9 mouse cellular contexts compared by ENCODE assay signal in the genomic region with DNA sequence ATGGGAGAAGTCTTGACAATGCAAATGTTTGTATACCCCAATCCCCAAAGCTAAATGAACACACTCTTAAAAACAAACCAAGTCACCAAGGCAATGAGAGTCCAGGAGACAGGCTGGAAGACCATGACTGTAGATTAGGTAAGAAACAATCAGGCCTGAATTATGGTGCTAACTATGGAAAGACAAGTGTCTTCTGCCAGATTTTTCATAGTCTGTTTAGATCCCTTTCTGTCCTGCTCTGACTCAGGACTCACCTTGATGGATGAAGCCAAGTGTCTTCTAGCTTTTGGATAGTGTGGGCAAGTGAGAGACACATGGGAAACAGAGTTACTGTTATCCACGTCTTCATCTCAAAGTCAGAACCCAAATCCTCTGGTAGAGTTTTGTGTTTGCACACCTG. TPM values are rescaled to one million over a fixed set of nuclear protein-coding genes. Genes with fewer than 3 reads are reported as not detected.
DNase-seq lines count a peak whose midpoint lies in the region; ATAC-seq lines count a peak whose summit lies in the region.
"Had no signal": no experiment of that assay in that cellular context is flagged by ENCODE, and none has a peak within 500 bp of the region (broad histone marks: within the 10 kb centered on the region; RNA-seq: fewer than 3 reads in every experiment).

No protein-coding gene starts in this region.

- 88% methylated on average over 1 of the region's 1 CpGs for WGBS in kidney, embryonic 16.5 days
- WGBS in forebrain, embryonic 10.5 days = 67% methylated on average over 1 of the region's 1 CpGs
- WGBS in hindbrain, embryonic 10.5 days = 73% methylated on average over 1 of the region's 1 CpGs
- 78% methylated on average over 1 of the region's 1 CpGs for whole genome bisulfite sequencing in midbrain, embryonic 14.5 days

- no peaks in the 10 kb centered on the region for H3K36me3 ChIP-seq in kidney, embryonic 16.5 days (ENCODE audit: insufficient read depth, low read length)
- H3K36me3 ChIP-seq in forebrain, embryonic 10.5 days (replicated peaks) = no peaks in the 10 kb centered on the region
- no peaks in the 10 kb centered on the region for H3K36me3 ChIP-seq in hindbrain, embryonic 10.5 days
- H3K36me3 ChIP-seq in midbrain, embryonic 14.5 days (ENCODE audit: control insufficient read depth, insufficient read depth, low read length) = no peaks in the 10 kb centered on the region
- H3K36me3 ChIP-seq: liver, embryonic 13.5 days had no signal

- H3K4me1 ChIP-seq in kidney, embryonic 16.5 days (ENCODE audit: insufficient read depth, low read length) = 0 out of 2 replicates have a peak, but pooled peaks cover 3% of the 10 kb centered on the region
- H3K4me1 ChIP-seq in forebrain, embryonic 10.5 days = peaks cover 17% of the 10 kb centered on the region
- peaks cover 16% of the 10 kb centered on the region; the same call in 1 of the 2 replicates for H3K4me1 ChIP-seq in hindbrain, embryonic 10.5 days (replicated peaks)
- H3K4me1 ChIP-seq in midbrain, embryonic 14.5 days (ENCODE audit: control insufficient read depth, insufficient read depth, low read length) = peaks cover 9% of the 10 kb centered on the region; the same call in 1 of the 2 replicates

- no peak overlapping the region for H3K4me3 ChIP-seq in kidney, embryonic 16.5 days (ENCODE audit: low read length)
- peak overlapping the region; percentile 75 for H3K4me3 ChIP-seq in forebrain, embryonic 10.5 days
- H3K4me3 ChIP-seq in hindbrain, embryonic 10.5 days = peak overlapping the region; percentile 82
- H3K4me3 ChIP-seq in midbrain, embryonic 14.5 days (replicated peaks; ENCODE audit: low read depth, low read length) = peak overlapping the region; percentile 65

- no peaks in the 10 kb centered on the region for H3K9me3 ChIP-seq in kidney, embryonic 16.5 days (ENCODE audit: low read length)
- H3K9me3 ChIP-seq in forebrain, embryonic 10.5 days = no peaks in the 10 kb centered on the region
- no peaks in the 10 kb centered on the region for H3K9me3 ChIP-seq in hindbrain, embryonic 10.5 days
- no peaks in the 10 kb centered on the region for H3K9me3 ChIP-seq in midbrain, embryonic 14.5 days (ENCODE audit: control insufficient read depth, low read length)
- H3K9me3 ChIP-seq: liver, embryonic 13.5 days had no signal

- peak overlapping the region; percentile 94 for H3K4me2 ChIP-seq in kidney, embryonic 16.5 days (replicated peaks; ENCODE audit: low read depth, low read length)
- H3K4me2 ChIP-seq in midbrain, embryonic 14.5 days (ENCODE audit: low read length) = peak overlapping the region; percentile 72

- H3K9ac ChIP-seq in kidney, embryonic 16.5 days (replicated peaks; ENCODE audit: low read length) = no peak overlapping the region
- no peak overlapping the region for H3K9ac ChIP-seq in midbrain, embryonic 14.5 days (replicated peaks; ENCODE audit: low read length)

- DNase-seq in kidney, postnatal 10 days = no peak
- no peak for DNase-seq in forebrain, embryonic 10.5 days (ENCODE audit: extremely low spot score, low spot score)
- DNase-seq in hindbrain, embryonic 10.5 days (ENCODE audit: low spot score) = no peak
- no peak for DNase-seq in midbrain, embryonic 14.5 days
- no peak for DNase-seq in cerebellum, postnatal 10 days
- DNase-seq: liver, embryonic 13.5 days had no signal

- no peak overlapping the region for H3K27ac ChIP-seq in kidney, embryonic 16.5 days (ENCODE audit: low read length)
- no peak overlapping the region for H3K27ac ChIP-seq in forebrain, embryonic 10.5 days
- H3K27ac ChIP-seq in hindbrain, embryonic 10.5 days = no peak overlapping the region; the same call in 1 of the 2 replicates
- H3K27ac ChIP-seq in midbrain, embryonic 14.5 days (replicated peaks; ENCODE audit: low read depth, low read length) = no peak overlapping the region
- H3K27ac ChIP-seq: liver, embryonic 13.5 days had no signal

- H3K27me3 ChIP-seq in kidney, embryonic 16.5 days (ENCODE audit: insufficient read depth, low read length) = no peaks in the 10 kb centered on the region
- H3K27me3 ChIP-seq in forebrain, embryonic 10.5 days (ENCODE audit: poor library complexity, severe bottlenecking) = peaks cover 21% of the 10 kb centered on the region
- 0 out of 2 replicates have a peak, but pooled peaks cover 7% of the 10 kb centered on the region for H3K27me3 ChIP-seq in hindbrain, embryonic 10.5 days (ENCODE audit: insufficient read depth, poor library complexity, severe bottlenecking)
- no peaks in the 10 kb centered on the region for H3K27me3 ChIP-seq in midbrain, embryonic 14.5 days (ENCODE audit: control insufficient read depth, insufficient read depth, low read length)

- ATAC-seq in kidney, embryonic 16.5 days (ENCODE audit: low FRiP score, low TSS enrichment) = no peak
- no peak for ATAC-seq in midbrain, embryonic 14.5 days (ENCODE audit: low FRiP score, low TSS enrichment)
- no peak for ATAC-seq in granulocyte monocyte progenitor cell, adult 5-6 weeks (replicated peaks; ENCODE audit: poor library complexity, severe bottlenecking)

RNA-seq across cellular contexts. Expression of gene Slc35g2, which starts 0.6 kb away (rescaled TPM):
- 5.6 and 6.0 TPM in 2 replicates for polyA plus RNA-seq in kidney, embryonic 16.5 days (2015; fragmentation: Nextera tagmentation; extraction: Ambion mirVana)
- polyA plus RNA-seq in forebrain, embryonic 10.5 days (2016; fragmentation: Nextera tagmentation; extraction: Ambion mirVana) = 4.8 and 6.7 TPM in 2 replicates
- 5.2 and 7.4 TPM in 2 replicates for polyA plus RNA-seq in hindbrain, embryonic 10.5 days (2016; fragmentation: Nextera tagmentation; extraction: Ambion mirVana)
- 16.9 and 18.5 TPM in 2 replicates for polyA plus RNA-seq in midbrain, embryonic 14.5 days (2014; fragmentation: Nextera tagmentation; extraction: Ambion mirVana)
- not detected in 2 replicates for total RNA-seq in granulocyte monocyte progenitor cell, adult 5-6 weeks (2014; fragmentation: Nextera tagmentation)
- 4.1 TPM in 1 of 2 replicates, not detected in the other for total RNA-seq in granulocyte monocyte progenitor cell, adult 5-6 weeks (2017)
- total RNA-seq: MEL had no signal

RNA-seq across cellular contexts. Expression of gene Nck1, which starts 25.6 kb away (rescaled TPM):
- polyA plus RNA-seq in kidney, embryonic 16.5 days (2015; fragmentation: Nextera tagmentation; extraction: Ambion mirVana) = 79.2 and 81.6 TPM in 2 replicates
- polyA plus RNA-seq in forebrain, embryonic 10.5 days (2016; fragmentation: Nextera tagmentation; extraction: Ambion mirVana) = 65.6 and 70.0 TPM in 2 replicates
- 56.0 and 62.1 TPM in 2 replicates for polyA plus RNA-seq in hindbrain, embryonic 10.5 days (2016; fragmentation: Nextera tagmentation; extraction: Ambion mirVana)
- polyA plus RNA-seq in midbrain, embryonic 14.5 days (2014; fragmentation: Nextera tagmentation; extraction: Ambion mirVana) = 61.9 and 69.3 TPM in 2 replicates
- total RNA-seq in granulocyte monocyte progenitor cell, adult 5-6 weeks (2014; fragmentation: Nextera tagmentation) = 35.0 and 44.2 TPM in 2 replicates
- total RNA-seq in granulocyte monocyte progenitor cell, adult 5-6 weeks (2017) = 35.5 and 61.4 TPM in 2 replicates

RNA-seq across cellular contexts. Expression of gene Stag1, which starts 26.1 kb away (rescaled TPM):
- 32.1 and 43.4 TPM in 2 replicates for polyA plus RNA-seq in kidney, embryonic 16.5 days (2015; fragmentation: Nextera tagmentation; extraction: Ambion mirVana)
- 52.3 and 53.9 TPM in 2 replicates for polyA plus RNA-seq in forebrain, embryonic 10.5 days (2016; fragmentation: Nextera tagmentation; extraction: Ambion mirVana)
- 40.6 and 58.0 TPM in 2 replicates for polyA plus RNA-seq in hindbrain, embryonic 10.5 days (2016; fragmentation: Nextera tagmentation; extraction: Ambion mirVana)
- 41.3 and 45.2 TPM in 2 replicates for polyA plus RNA-seq in midbrain, embryonic 14.5 days (2014; fragmentation: Nextera tagmentation; extraction: Ambion mirVana)
- total RNA-seq in granulocyte monocyte progenitor cell, adult 5-6 weeks (2014; fragmentation: Nextera tagmentation) = 52.0 and 52.2 TPM in 2 replicates
- 95.6 and 99.3 TPM in 2 replicates for total RNA-seq in granulocyte monocyte progenitor cell, adult 5-6 weeks (2017)
